Mouse (Mus musculus): ENCODE measurements around the gene Rcsd1.

- no peak for TF ChIP-seq CTCF (IDR thresholded peaks at IDR 0.05; ENCODE audit: borderline replicate concordance, extremely low read depth, insufficient read depth, insufficient read length)
- no peak for TF ChIP-seq POLR2A (IDR thresholded peaks at IDR 0.05; ENCODE audit: borderline replicate concordance, extremely low read depth, insufficient read depth, insufficient read length, poor library complexity, severe bottlenecking)
These were observed 37.2 kb downstream of the Rcsd1 start for GRCm38 (mm10) chr1:165672355-165672754.
